Mouse (Mus musculus) layer of hippocampus, postnatal 25 days (tissue): ENCODE measurements around the gene Dad1. TPM values are rescaled to one million over a fixed set of nuclear protein-coding genes. Genes with fewer than 3 reads are reported as not detected.

ENCODE experiments used
- total RNA-seq, 2 experiments: library from RNA; stranded (reverse); gene quantifications; 2 replicates each; pipeline ENCODE4 v1.2.3; 2021

The Dad1 gene
- total RNA-seq, 2 experiments from 2014 or later: 117 to 132 TPM

Other genes starting within 250 kb of the Dad1 start
- 10 to 100 TPM; 60.2 to 64.3 TPM for gene Abhd4, start 84 bp upstream of the Dad1 start, total RNA-seq
- gene Olfr49, start 30.8 kb upstream of the Dad1 start, total RNA-seq: not detected
- gene Oxa1l, start 106.7 kb upstream of the Dad1 start, total RNA-seq: 10 to 100 TPM; 50.1 to 57.6 TPM
- gene Slc7a7, start 163.7 kb upstream of the Dad1 start, total RNA-seq: 1 to 10 TPM; 1.5 to 1.9 TPM
- gene Mrpl52, start 172.8 kb upstream of the Dad1 start, total RNA-seq: 100 to 1,000 TPM; 112 TPM
- gene Mmp14, start 177.5 kb upstream of the Dad1 start, total RNA-seq: 10 to 100 TPM; 15.8 to 21.2 TPM
- gene Lrp10, start 210.0 kb upstream of the Dad1 start, total RNA-seq: 10 to 100 TPM; 32.1 to 34.6 TPM
- 10 to 100 TPM; 22.6 to 23.0 TPM for gene Rem2, start 222.0 kb upstream of the Dad1 start, total RNA-seq